Mouse (Mus musculus): ENCODE measurements around the gene Hist1h3f. TPM values are rescaled to one million over a fixed set of nuclear protein-coding genes. Genes with fewer than 3 reads are reported as not detected.
"Not testable (repeated sequence)": the region's sequence is repeated elsewhere in the genome, so short reads cannot be mapped to it uniquely, and the experiment has no call there.

The Hist1h3f gene
- total RNA-seq, 1 experiment from 2014 or later: 45.4 TPM

- peak; percentile 3 to 6; a peak in 1 of 4 replicates for ATAC-seq (replicated peaks in 1 of 2; ENCODE audit: insufficient read depth in 1 of 2, low FRiP score in 2 of 2, low TSS enrichment in 1 of 2, low read depth in 1 of 2, poor library complexity in 2 of 2, severe bottlenecking in 2 of 2)
Measured at GRCm38 (mm10) chr13:23571504-23572217, 27.8 kb downstream of the Hist1h3f start.

GRCm38 (mm10) chr13:23572218-23573033 lies 28.6 kb downstream of the Hist1h3f start:
- ATAC-seq (replicated peaks in 1 of 2; ENCODE audit: insufficient read depth in 1 of 2, low FRiP score in 2 of 2, low TSS enrichment in 1 of 2, low read depth in 1 of 2, poor library complexity in 2 of 2, severe bottlenecking in 2 of 2): no peak

GRCm38 (mm10) chr13:23573034-23573897 lies 29.4 kb downstream of the Hist1h3f start:
- ATAC-seq (replicated peaks in 1 of 2; ENCODE audit: insufficient read depth in 1 of 2, low FRiP score in 2 of 2, low TSS enrichment in 1 of 2, low read depth in 1 of 2, poor library complexity in 2 of 2, severe bottlenecking in 2 of 2): not testable (repeated sequence)

- ATAC-seq (replicated peaks in 1 of 2; ENCODE audit: insufficient read depth in 1 of 2, low FRiP score in 2 of 2, low TSS enrichment in 1 of 2, low read depth in 1 of 2, poor library complexity in 2 of 2, severe bottlenecking in 2 of 2): peak; percentile 82 to 83
Measured at GRCm38 (mm10) chr13:23573898-23574524, 30.2 kb downstream of the Hist1h3f start, which contains the start of the genes Hist1h2bf and Hist1h2ad. TSS of gene Hist1h2bf (minus strand) at chr13:23574196. TSS of gene Hist1h2ad (plus strand) at chr13:23574381.

- ATAC-seq (replicated peaks in 1 of 2; ENCODE audit: insufficient read depth in 1 of 2, low FRiP score in 2 of 2, low TSS enrichment in 1 of 2, low read depth in 1 of 2, poor library complexity in 2 of 2, severe bottlenecking in 2 of 2): not testable (repeated sequence)
Measured at GRCm38 (mm10) chr13:23574546-23575170, 30.8 kb downstream of the Hist1h3f start.

GRCm38 (mm10) chr13:23575271-23575851 lies 31.5 kb downstream of the Hist1h3f start, which contains the start of gene Hist1h3d:
TSS of gene Hist1h3d (plus strand) at chr13:23575763.
- ATAC-seq (replicated peaks in 1 of 2; ENCODE audit: insufficient read depth in 1 of 2, low FRiP score in 2 of 2, low TSS enrichment in 1 of 2, low read depth in 1 of 2, poor library complexity in 2 of 2, severe bottlenecking in 2 of 2): peak; percentile 35 to 47; a peak in 3 of 4 replicates

GRCm38 (mm10) chr13:23575864-23576313 lies 32.0 kb downstream of the Hist1h3f start:
- not testable (repeated sequence) for ATAC-seq (replicated peaks in 1 of 2; ENCODE audit: insufficient read depth in 1 of 2, low FRiP score in 2 of 2, low TSS enrichment in 1 of 2, low read depth in 1 of 2, poor library complexity in 2 of 2, severe bottlenecking in 2 of 2)

- ATAC-seq (replicated peaks in 1 of 2; ENCODE audit: insufficient read depth in 1 of 2, low FRiP score in 2 of 2, low TSS enrichment in 1 of 2, low read depth in 1 of 2, poor library complexity in 2 of 2, severe bottlenecking in 2 of 2): no peak
Measured at GRCm38 (mm10) chr13:23576351-23576881, 32.6 kb downstream of the Hist1h3f start.

- no peak for ATAC-seq (replicated peaks in 1 of 2; ENCODE audit: insufficient read depth in 1 of 2, low FRiP score in 2 of 2, low TSS enrichment in 1 of 2, low read depth in 1 of 2, poor library complexity in 2 of 2, severe bottlenecking in 2 of 2)
Measured at GRCm38 (mm10) chr13:23576906-23577639, 33.2 kb downstream of the Hist1h3f start.

- ATAC-seq (replicated peaks in 1 of 2; ENCODE audit: insufficient read depth in 1 of 2, low FRiP score in 2 of 2, low TSS enrichment in 1 of 2, low read depth in 1 of 2, poor library complexity in 2 of 2, severe bottlenecking in 2 of 2): no peak
Measured at GRCm38 (mm10) chr13:23577835-23578234, 34.0 kb downstream of the Hist1h3f start.

- ATAC-seq (replicated peaks in 1 of 2; ENCODE audit: insufficient read depth in 1 of 2, low FRiP score in 2 of 2, low TSS enrichment in 1 of 2, low read depth in 1 of 2, poor library complexity in 2 of 2, severe bottlenecking in 2 of 2): peak; percentile 81 to 83
Measured at GRCm38 (mm10) chr13:23581408-23582218, 37.8 kb downstream of the Hist1h3f start, which contains the start of gene Hist1h4d. TSS of gene Hist1h4d (plus strand) at chr13:23581598.

GRCm38 (mm10) chr13:23582219-23583056 lies 38.6 kb downstream of the Hist1h3f start:
- no peak for ATAC-seq (replicated peaks in 1 of 2; ENCODE audit: insufficient read depth in 1 of 2, low FRiP score in 2 of 2, low TSS enrichment in 1 of 2, low read depth in 1 of 2, poor library complexity in 2 of 2, severe bottlenecking in 2 of 2)

GRCm38 (mm10) chr13:23583387-23584068 lies 39.7 kb downstream of the Hist1h3f start:
- ATAC-seq (replicated peaks in 1 of 2; ENCODE audit: insufficient read depth in 1 of 2, low FRiP score in 2 of 2, low TSS enrichment in 1 of 2, low read depth in 1 of 2, poor library complexity in 2 of 2, severe bottlenecking in 2 of 2): no peak
